Mouse (Mus musculus): ENCODE results near the gene Gm49339. TPM values are rescaled to one million over a fixed set of nuclear protein-coding genes. Genes with fewer than 3 reads are reported as not detected.
A peak's percentile ranks its signal among the peaks of the same experiment; 100 is the strongest.
"Not testable (repeated sequence)": the region's sequence is repeated elsewhere in the genome, so short reads cannot be mapped to it uniquely, and the experiment has no call there.

Gene Gm49339
- polyA plus RNA-seq (2021), result not detected

DNA sequence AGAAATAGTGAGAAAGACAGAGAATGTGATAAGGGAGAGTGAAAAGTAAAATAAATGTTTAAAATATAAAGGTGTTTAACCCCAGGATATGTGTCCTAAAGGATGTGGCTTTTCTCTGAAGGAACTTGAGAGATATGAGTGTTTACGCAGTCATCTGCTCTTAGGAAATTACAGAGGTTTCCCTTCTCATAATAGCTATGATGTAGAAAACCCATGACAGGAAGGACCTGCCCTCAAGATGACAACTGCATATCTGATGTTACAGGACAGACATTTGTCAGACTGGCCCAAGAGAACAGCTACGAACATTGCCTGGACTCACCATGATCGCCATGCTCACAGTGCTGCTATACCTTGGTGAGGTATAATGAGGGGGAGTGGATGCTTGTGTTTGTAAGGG is at the start of gene Gm49339, which contains the start of gene Lilr4b:
TSS of gene Gm49339 (plus strand) at position 216 of the 400 bp plus-strand sequence.
TSS of gene Lilr4b (plus strand) at position 236 of the 400 bp plus-strand sequence.
- H3K27me3 ChIP-seq; POLR2A ChIA-PET; ATAC-seq; in situ Hi-C loops (cut with MboI; ENCODE audit: low pct_unique_long_range_greater_than_20kb); DNase-seq (ENCODE audit: low read depth, low spot score); CTCF ChIA-PET: not testable (repeated sequence)

DNA sequence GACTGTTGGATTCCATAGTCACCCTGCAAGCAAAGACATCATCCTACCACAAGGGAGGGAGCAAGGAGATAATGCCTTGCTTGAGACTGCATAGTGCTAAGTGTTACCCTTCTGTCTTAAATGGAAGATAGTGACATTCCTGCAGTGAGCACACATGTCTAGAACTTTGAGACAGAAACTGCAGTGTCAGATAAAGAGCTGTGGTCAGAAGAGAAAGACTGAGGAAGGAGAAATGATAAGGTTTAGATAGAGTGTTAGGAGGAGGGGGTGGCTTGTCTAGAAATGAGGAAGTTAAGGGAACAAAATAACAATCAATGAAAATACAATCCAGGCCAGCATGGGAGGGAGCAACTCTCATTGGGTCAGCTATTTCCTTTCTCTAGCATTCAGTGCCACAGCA is 47.5 kb upstream of the Gm49339 start:
- ChIA-PET POLR2A (no interaction called here), CTCF (interaction anchor here (1.0 kb wide), 1 partner anchor 10 kb away, joined by 4 read pairs; no protein-coding TSS in a partner anchor)
- no peak for TF ChIP-seq CTCF (IDR thresholded peaks at IDR 0.05)
- ATAC-seq (no peak), DNase-seq (ENCODE audit: low read depth, low spot score) (no peak)
- no peaks in the 10 kb centered on the region for H3K27me3 ChIP-seq
- in situ Hi-C loops (cut with MboI; ENCODE audit: low pct_unique_long_range_greater_than_20kb), result no loop called here

DNA sequence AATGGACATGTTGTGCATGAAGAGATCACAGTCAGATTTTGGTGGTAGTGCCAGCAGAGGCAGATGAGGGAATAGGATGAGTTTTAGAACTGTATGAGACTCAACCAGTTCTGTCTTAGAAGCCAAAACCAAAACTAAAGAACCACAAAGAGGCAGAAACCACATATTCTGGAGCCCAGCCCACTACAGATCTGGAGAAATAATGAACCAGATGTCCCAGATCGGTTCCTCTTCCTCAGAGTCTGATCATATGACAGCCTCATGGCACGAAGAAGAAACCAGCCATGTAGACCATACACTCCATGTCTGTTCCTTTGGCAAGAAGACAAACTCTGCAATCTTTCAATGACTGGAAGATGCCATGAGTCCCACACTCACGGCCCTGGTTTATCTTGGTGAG is 44.7 kb upstream of the Gm49339 start:
- in situ Hi-C loops (cut with MboI; ENCODE audit: low pct_unique_long_range_greater_than_20kb), result no loop called here
- ATAC-seq (no peak), DNase-seq (ENCODE audit: low read depth, low spot score) (no peak)
- TF ChIP-seq CTCF (IDR thresholded peaks at IDR 0.05), result no peak
- ChIA-PET CTCF (no interaction called here), POLR2A (no interaction called here)
- H3K27me3 ChIP-seq, result no peaks in the 10 kb centered on the region

DNA sequence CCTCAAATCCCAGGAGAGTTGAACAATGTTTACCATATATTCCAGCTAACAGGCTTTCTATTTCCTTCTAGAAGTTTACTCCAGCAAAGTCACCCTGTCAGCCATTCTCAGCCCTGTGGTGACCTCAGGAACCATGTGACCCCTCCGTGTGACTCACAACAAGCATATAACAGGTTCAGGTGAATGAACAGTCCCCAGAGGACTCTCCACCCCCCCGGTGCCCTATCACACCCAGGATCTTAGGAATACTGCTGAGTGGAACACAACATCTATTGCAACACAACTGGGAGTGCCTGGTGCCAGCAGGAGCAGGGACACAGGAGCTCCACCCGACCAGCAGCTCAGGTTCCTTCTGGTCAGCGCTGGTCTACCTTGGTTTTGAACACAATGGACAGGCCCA is 28.8 kb upstream of the Gm49339 start:
- in situ Hi-C loops (cut with MboI; ENCODE audit: low pct_unique_long_range_greater_than_20kb), result no loop called here
- TF ChIP-seq CTCF (IDR thresholded peaks at IDR 0.05), result no peak
- ChIA-PET POLR2A (no interaction called here), CTCF (no interaction called here)
- H3K27me3 ChIP-seq, result no peaks in the 10 kb centered on the region
- DNase-seq (ENCODE audit: low read depth, low spot score), result no peak
- no peak for ATAC-seq

DNA sequence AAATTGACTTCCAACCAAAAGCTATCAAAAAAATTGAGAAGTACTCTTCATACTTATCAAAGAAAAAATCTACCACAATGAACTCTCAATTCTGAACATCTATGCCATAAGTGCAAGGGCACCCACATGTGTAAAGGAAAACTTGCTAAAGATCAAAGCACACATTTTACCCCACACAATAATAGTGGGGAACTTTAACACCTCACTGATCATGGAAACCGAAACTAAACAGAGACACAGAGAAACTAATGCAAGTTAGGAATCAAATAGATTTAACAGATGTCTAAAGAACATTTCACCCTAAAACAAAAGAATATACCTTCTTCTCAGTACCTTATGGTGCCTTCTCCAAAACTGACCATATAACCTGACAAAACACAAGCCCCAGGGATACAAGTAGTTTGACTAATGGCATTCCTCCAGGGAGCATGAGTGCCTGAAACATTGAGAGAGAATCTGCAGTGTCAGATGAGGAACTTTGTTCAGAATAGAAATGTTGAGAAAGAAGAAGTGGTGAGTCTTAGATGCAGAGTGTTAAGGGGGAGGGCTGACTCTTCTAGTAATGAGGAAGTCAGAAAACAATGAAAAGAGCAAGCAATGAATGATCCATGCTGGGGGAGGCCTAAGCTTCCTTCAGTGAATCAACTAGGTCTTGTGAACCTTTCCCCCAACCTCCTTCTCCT is 26.7 kb upstream of the Gm49339 start:
- no peak for ATAC-seq
- no peaks in the 10 kb centered on the region for H3K27me3 ChIP-seq
- POLR2A ChIA-PET, result no interaction called here
- no peak for TF ChIP-seq CTCF (IDR thresholded peaks at IDR 0.05)
- CTCF ChIA-PET, result no interaction called here
- in situ Hi-C loops (cut with MboI; ENCODE audit: low pct_unique_long_range_greater_than_20kb), result no loop called here
- no peak for DNase-seq (ENCODE audit: low read depth, low spot score)

DNA sequence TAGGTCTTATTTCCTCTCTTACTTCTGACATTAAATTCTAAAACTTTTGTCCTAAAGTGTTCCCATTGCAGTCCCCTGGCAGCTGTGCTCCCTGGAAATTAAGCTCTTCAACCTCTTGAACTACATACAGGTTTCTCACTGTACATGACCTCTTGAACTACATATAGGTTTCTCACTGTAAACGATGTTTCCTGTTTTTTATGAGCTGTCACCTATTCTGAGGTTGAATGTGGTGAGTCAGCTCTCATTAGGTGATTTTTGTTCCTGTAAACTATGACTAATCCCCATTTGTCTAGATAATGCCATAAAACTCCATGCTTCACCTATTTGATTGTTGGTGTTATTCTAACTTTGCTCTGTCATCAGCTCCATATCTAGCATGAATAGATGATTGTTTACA is 26.0 kb upstream of the Gm49339 start:
- CTCF ChIA-PET, result no interaction called here
- ATAC-seq, result no peak
- POLR2A ChIA-PET, result no interaction called here
- TF ChIP-seq CTCF (IDR thresholded peaks at IDR 0.05), result no peak
- in situ Hi-C loops (cut with MboI; ENCODE audit: low pct_unique_long_range_greater_than_20kb), result no loop called here
- DNase-seq (ENCODE audit: low read depth, low spot score), result no peak
- H3K27me3 ChIP-seq, result no peaks in the 10 kb centered on the region

DNA sequence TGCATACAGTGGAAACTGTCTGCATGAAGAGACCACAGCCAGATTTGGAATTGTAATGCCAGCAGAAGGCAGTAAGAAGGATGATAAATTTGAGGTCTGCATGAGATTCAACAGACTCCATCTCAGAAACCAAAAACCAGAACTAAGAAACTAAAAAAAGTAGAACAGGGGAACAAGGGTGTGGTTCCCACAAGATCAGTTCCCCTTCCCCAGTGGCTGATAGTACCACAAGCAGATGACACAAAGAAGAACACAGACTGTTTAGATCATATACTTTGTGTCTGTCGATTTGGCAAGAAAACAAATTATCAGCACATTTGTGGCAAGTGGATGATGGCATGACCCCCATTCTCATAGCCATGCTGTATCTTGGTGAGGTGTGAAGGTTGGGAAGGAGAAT is 24.6 kb upstream of the Gm49339 start:
- DNase-seq (ENCODE audit: low read depth, low spot score) (no peak), ATAC-seq (no peak)
- in situ Hi-C loops (cut with MboI; ENCODE audit: low pct_unique_long_range_greater_than_20kb), result no loop called here
- POLR2A ChIA-PET, result no interaction called here
- TF ChIP-seq CTCF (IDR thresholded peaks at IDR 0.05), result no peak
- CTCF ChIA-PET, result no interaction called here
- no peaks in the 10 kb centered on the region for H3K27me3 ChIP-seq

DNA sequence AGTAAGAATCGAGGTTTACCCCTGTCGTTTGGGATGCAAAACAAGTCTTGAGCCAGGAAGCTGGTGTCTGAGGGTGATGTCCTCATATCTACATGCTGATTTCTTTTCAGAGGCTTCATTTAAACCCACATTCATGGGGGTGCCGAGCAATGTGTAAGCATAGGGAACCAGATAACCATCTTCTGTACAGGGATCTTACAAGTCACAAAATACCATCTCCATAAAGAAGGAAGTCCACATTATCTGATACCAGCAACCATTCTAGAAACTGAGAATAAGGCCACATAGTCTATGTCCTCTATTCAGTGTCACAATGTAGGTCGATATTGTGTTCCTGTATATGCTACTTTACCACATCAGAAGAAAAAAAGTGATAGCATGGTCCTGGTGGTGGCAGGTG is 24.0 kb upstream of the Gm49339 start:
- H3K27me3 ChIP-seq, result no peaks in the 10 kb centered on the region
- DNase-seq (ENCODE audit: low read depth, low spot score) (no peak), ATAC-seq (no peak)
- ChIA-PET POLR2A (no interaction called here), CTCF (no interaction called here)
- in situ Hi-C loops (cut with MboI; ENCODE audit: low pct_unique_long_range_greater_than_20kb), result no loop called here
- no peak for TF ChIP-seq CTCF (IDR thresholded peaks at IDR 0.05)

DNA sequence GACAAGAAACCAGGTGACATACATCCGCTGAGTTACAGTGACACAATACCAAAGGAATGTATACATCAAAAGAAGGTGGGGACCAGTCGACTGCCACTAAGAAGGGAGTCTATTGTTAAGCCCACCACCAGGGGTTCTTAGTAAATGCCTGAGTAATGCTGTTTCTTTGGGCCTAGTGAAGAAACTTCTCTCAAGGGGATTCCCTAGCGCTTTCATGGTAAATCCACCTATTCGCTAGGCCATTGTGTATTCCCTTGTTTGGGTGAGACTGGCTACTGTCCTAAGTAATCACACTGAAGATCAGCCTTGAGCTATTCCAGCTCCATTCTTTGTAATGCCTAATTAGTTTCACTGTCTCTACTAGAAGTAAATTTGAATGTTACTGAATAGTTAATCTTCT is 16.6 kb upstream of the Gm49339 start:
- CTCF ChIA-PET; DNase-seq (ENCODE audit: low read depth, low spot score); H3K27me3 ChIP-seq; in situ Hi-C loops (cut with MboI; ENCODE audit: low pct_unique_long_range_greater_than_20kb); POLR2A ChIA-PET; ATAC-seq: not testable (repeated sequence)

DNA sequence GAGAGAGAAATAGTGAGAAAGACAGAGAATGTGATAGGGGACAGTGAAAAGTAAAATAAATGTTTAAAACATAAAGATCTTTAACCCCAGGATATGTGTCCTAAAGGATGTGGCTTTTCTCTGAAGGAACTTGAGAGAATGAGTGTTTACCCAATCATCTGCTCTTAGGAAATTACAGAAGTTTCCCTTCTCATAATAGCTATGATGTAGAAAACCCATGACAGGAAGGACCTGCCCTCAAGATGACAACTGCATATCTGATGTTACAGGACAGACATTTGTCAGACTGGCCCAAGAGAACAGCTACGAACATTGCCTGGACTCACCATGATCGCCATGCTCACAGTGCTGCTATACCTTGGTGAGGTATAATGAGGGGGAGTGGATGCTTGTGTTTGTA is 10.3 kb downstream of the Gm49339 start, which contains the start of gene Lilrb4a:
TSS of gene Lilrb4a (plus strand) at position 266 of the 400 bp plus-strand sequence.
- in situ Hi-C loops (cut with MboI; ENCODE audit: low pct_unique_long_range_greater_than_20kb); DNase-seq (ENCODE audit: low read depth, low spot score); ATAC-seq; H3K27me3 ChIP-seq; CTCF ChIA-PET; POLR2A ChIA-PET: not testable (repeated sequence)

DNA sequence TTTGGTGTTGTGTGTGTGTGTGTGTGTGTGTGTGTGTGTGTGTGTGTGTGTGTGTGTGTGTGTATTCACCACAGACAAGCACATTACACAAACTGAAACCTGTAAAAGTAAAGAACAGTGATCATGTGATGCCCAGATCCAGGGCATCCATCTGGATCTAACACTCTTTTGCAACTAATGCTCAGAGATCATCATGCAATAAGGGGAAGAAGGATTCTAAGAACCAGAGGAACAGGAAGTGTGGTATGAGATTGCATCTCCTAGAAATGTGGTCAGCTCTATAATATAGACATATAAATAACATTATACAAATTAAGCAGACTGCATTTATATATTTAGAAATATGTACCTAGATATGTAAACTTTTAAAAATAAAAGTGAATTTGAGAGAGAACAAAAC is 39.6 kb downstream of the Gm49339 start:
- peaks cover 8% of the 10 kb centered on the region for H3K27me3 ChIP-seq
- no peak for TF ChIP-seq CTCF (IDR thresholded peaks at IDR 0.05)
- DNase-seq (ENCODE audit: low read depth, low spot score), result no peak
- ChIA-PET POLR2A (no interaction called here), CTCF (no interaction called here)
- in situ Hi-C loops (cut with MboI; ENCODE audit: low pct_unique_long_range_greater_than_20kb), result no loop called here
- no peak for ATAC-seq

DNA sequence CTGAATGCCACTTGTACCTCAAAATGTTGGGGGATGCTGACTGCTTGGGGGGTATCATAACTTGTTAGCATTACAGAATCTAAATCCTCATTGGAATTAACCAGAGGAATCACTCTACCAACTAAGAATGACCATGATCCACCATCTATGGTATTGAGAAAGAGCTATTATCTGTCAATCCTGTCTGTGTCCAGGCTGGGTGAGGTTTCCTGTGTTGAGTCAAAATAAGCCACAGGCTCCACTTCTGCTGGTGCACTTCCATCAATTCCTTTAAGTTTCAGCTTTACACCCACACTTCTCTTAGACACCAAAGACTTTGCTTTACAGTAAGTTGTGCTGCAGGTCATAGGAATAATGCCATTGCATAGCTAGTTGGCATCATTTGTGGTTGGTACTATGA is 41.0 kb downstream of the Gm49339 start:
- H3K27me3 ChIP-seq, result peaks cover 8% of the 10 kb centered on the region
- TF ChIP-seq CTCF (IDR thresholded peaks at IDR 0.05), result no peak
- DNase-seq (ENCODE audit: low read depth, low spot score) (peak; percentile 7), ATAC-seq (no peak)
- in situ Hi-C loops (cut with MboI; ENCODE audit: low pct_unique_long_range_greater_than_20kb), result no loop called here
- ChIA-PET CTCF (no interaction called here), POLR2A (no interaction called here)
